Mouse (Mus musculus) midbrain, embryonic 12.5 days (tissue): Measurements from ENCODE around the gene Ube3c. TPM values are rescaled to one million over a fixed set of nuclear protein-coding genes. Genes with fewer than 3 reads are reported as not detected.
"Not testable (repeated sequence)": the region's sequence is repeated elsewhere in the genome, so short reads cannot be mapped to it uniquely, and the experiment has no call there.

ENCODE experiments used
- ATAC-seq: fragments of 200-750 bp; cut with Nextera tagmentation; 2 replicates; pipeline ENCODE4 v1.8.0; 2017; ENCODE audit warnings: low read depth, moderate TSS enrichment, moderate library complexity; ENCODE audit not compliant: low FRiP score
- H3K27ac ChIP-seq: fragments of 300-500 bp; sonication (generic); replicated peaks from 2 replicates; pipeline ENCODE4 v1.5.1; 2016; ENCODE audit warnings: mild to moderate bottlenecking
- H3K27me3 ChIP-seq: fragments of 300-500 bp; sonication (generic); 2 replicates; pipeline ENCODE4 v1.6.1; 2016; ENCODE audit warnings: mild to moderate bottlenecking
- H3K36me3 ChIP-seq: fragments of 300-500 bp; sonication (generic); 2 replicates; pipeline ENCODE4 v1.6.1; 2016
- H3K4me1 ChIP-seq: fragments of 300-500 bp; sonication (generic); 2 replicates; pipeline ENCODE4 v1.6.1; 2016
- H3K4me2 ChIP-seq: fragments of 300-500 bp; sonication (generic); replicated peaks from 2 replicates; pipeline ENCODE4 v1.6.1; 2016; ENCODE audit warnings: mild to moderate bottlenecking, moderate library complexity
- H3K4me3 ChIP-seq: fragments of 300-500 bp; sonication (generic); 2 replicates; pipeline ENCODE4 v1.5.1; 2016; ENCODE audit warnings: mild to moderate bottlenecking
- H3K9ac ChIP-seq: fragments of 300-500 bp; sonication (generic); replicated peaks from 2 replicates; pipeline ENCODE4 v1.6.1; 2016; ENCODE audit warnings: mild to moderate bottlenecking, moderate library complexity
- H3K9me3 ChIP-seq: fragments of 300-500 bp; sonication (generic); 2 replicates; pipeline ENCODE4 v1.6.1; 2016; ENCODE audit warnings: mild to moderate bottlenecking
- WGBS: fragments of 180-500 bp; shearing (Covaris S2); methylation state at CpG from one replicate; pipeline ENCODE4 v1.1.7; 2016; 5-methylcytosine and 5-hydroxymethylcytosine counted together
- polyA plus RNA-seq: library from polyadenylated mRNA; unstranded; fragments of >200 nt; fragmentation: Nextera tagmentation; extraction: Ambion mirVana; gene quantifications from 2 replicates; pipeline ENCODE4 v1.2.1, GENCODE M21; 2016

The Ube3c gene
- 43.6 and 47.6 TPM in 2 replicates for polyA plus RNA-seq

GRCm38 (mm10) chr5:29568848-29569377 is at the start of gene Ube3c:
Ube3c (plus strand) TSS chr5:29569242.
- H3K4me3 ChIP-seq, result peak within 1 kb of the TSS; percentile 83
- H3K36me3 ChIP-seq, result no peaks in the 10 kb centered on the region; the same call in 1 of the 2 replicates
- ATAC-seq, result peak; percentile 97
- H3K27me3 ChIP-seq, result no peaks in the 10 kb centered on the region
- under 1% methylated on average over 72 of the region's 72 CpGs for WGBS
- H3K9me3 ChIP-seq, result no peaks in the 10 kb centered on the region
- H3K4me2 ChIP-seq, result peak within 1 kb of the TSS; percentile 88
- H3K4me1 ChIP-seq, result peaks cover 14% of the 10 kb centered on the region
- peak within 1 kb of the TSS; percentile 86 for H3K9ac ChIP-seq
- peak within 1 kb of the TSS; percentile 92 for H3K27ac ChIP-seq

- no peak overlapping the region for H3K9ac ChIP-seq
- H3K9me3 ChIP-seq, result no peaks in the 10 kb centered on the region
- 85% methylated on average over 5 of the region's 5 CpGs for WGBS
- H3K4me1 ChIP-seq, result no peaks in the 10 kb centered on the region
- no peak for ATAC-seq
- H3K4me2 ChIP-seq, result no peak overlapping the region
- no peaks in the 10 kb centered on the region for H3K36me3 ChIP-seq
- H3K27me3 ChIP-seq, result no peaks in the 10 kb centered on the region
- H3K27ac ChIP-seq, result no peak overlapping the region
- no peak overlapping the region for H3K4me3 ChIP-seq
Observed at GRCm38 (mm10) chr5:29560111-29560510, 8.9 kb upstream of the Ube3c start.

GRCm38 (mm10) chr5:29560667-29561066 is 8.4 kb upstream of the Ube3c start:
- H3K27me3 ChIP-seq, result no peaks in the 10 kb centered on the region
- no peaks in the 10 kb centered on the region for H3K36me3 ChIP-seq
- no peak overlapping the region for H3K4me3 ChIP-seq
- WGBS, result 79% methylated on average over 2 of the region's 2 CpGs
- no peaks in the 10 kb centered on the region for H3K4me1 ChIP-seq
- no peak for ATAC-seq
- H3K27ac ChIP-seq, result no peak overlapping the region
- H3K4me2 ChIP-seq, result no peak overlapping the region
- H3K9me3 ChIP-seq, result no peaks in the 10 kb centered on the region
- no peak overlapping the region for H3K9ac ChIP-seq

- peak overlapping the region; percentile 88 for H3K4me2 ChIP-seq
- no peaks in the 10 kb centered on the region for H3K27me3 ChIP-seq
- ATAC-seq, result peak; percentile 65
- H3K4me1 ChIP-seq, result peaks cover 14% of the 10 kb centered on the region
- no peaks in the 10 kb centered on the region; the same call in 1 of the 2 replicates for H3K36me3 ChIP-seq
- H3K4me3 ChIP-seq, result peak overlapping the region; percentile 83
- H3K9me3 ChIP-seq, result no peaks in the 10 kb centered on the region
- H3K27ac ChIP-seq, result peak overlapping the region; percentile 92
- peak overlapping the region; percentile 86 for H3K9ac ChIP-seq
- 2% methylated on average over 58 of the region's 67 CpGs for WGBS
Observed at GRCm38 (mm10) chr5:29569378-29570280, 587 bp downstream of the Ube3c start.

- not testable (repeated sequence) for H3K27me3 ChIP-seq, ATAC-seq, H3K4me2 ChIP-seq, H3K9me3 ChIP-seq, H3K36me3 ChIP-seq, H3K27ac ChIP-seq, H3K4me3 ChIP-seq, H3K9ac ChIP-seq
- H3K4me1 ChIP-seq, result peaks cover 14% of the 10 kb centered on the region
- 85% methylated on average over 11 of the region's 11 CpGs for WGBS
Observed at GRCm38 (mm10) chr5:29574286-29574685, 5.2 kb downstream of the Ube3c start.

- no peak for ATAC-seq
- Histone ChIP-seq H3K9ac (no peak overlapping the region), H3K4me2 (no peak overlapping the region), H3K27me3 (no peaks in the 10 kb centered on the region), H3K4me3 (no peak overlapping the region), H3K27ac (no peak overlapping the region), H3K36me3 (no peaks in the 10 kb centered on the region; the same call in 1 of the 2 replicates), H3K9me3 (no peaks in the 10 kb centered on the region), H3K4me1 (peaks cover 11% of the 10 kb centered on the region)
- WGBS, result 76% methylated on average over 2 of the region's 2 CpGs
Observed at GRCm38 (mm10) chr5:29575085-29575484, 6.0 kb downstream of the Ube3c start.

- 95% methylated on average over 4 of the region's 4 CpGs for WGBS
- Histone ChIP-seq H3K9me3 (no peaks in the 10 kb centered on the region), H3K4me1 (no peaks in the 10 kb centered on the region), H3K27me3 (no peaks in the 10 kb centered on the region), H3K27ac (no peak overlapping the region), H3K36me3 (peaks cover 4% of the 10 kb centered on the region; the same call in 1 of the 2 replicates), H3K9ac (no peak overlapping the region), H3K4me3 (no peak overlapping the region), H3K4me2 (no peak overlapping the region)
- ATAC-seq, result no peak
Observed at GRCm38 (mm10) chr5:29577795-29578631, 9.0 kb downstream of the Ube3c start.

GRCm38 (mm10) chr5:29583880-29584595 is 15.0 kb downstream of the Ube3c start:
- H3K4me2 ChIP-seq, result no peak overlapping the region
- H3K36me3 ChIP-seq, result peaks cover 4% of the 10 kb centered on the region; the same call in 1 of the 2 replicates
- no peak for ATAC-seq
- no peaks in the 10 kb centered on the region for H3K4me1 ChIP-seq
- H3K9ac ChIP-seq, result no peak overlapping the region
- no peak overlapping the region for H3K27ac ChIP-seq
- 90% methylated on average over 2 of the region's 2 CpGs for WGBS
- H3K9me3 ChIP-seq, result no peaks in the 10 kb centered on the region
- no peak overlapping the region for H3K4me3 ChIP-seq
- H3K27me3 ChIP-seq, result no peaks in the 10 kb centered on the region

- 96% methylated on average over 7 of the region's 7 CpGs for WGBS
- H3K36me3 ChIP-seq, result peaks cover 61% of the 10 kb centered on the region
- not testable (repeated sequence) for H3K27me3 ChIP-seq, H3K4me3 ChIP-seq, H3K4me1 ChIP-seq, H3K4me2 ChIP-seq, H3K27ac ChIP-seq, H3K9ac ChIP-seq, ATAC-seq
- H3K9me3 ChIP-seq, result peaks cover 13% of the 10 kb centered on the region
Observed at GRCm38 (mm10) chr5:29592161-29592560, 23.1 kb downstream of the Ube3c start.

GRCm38 (mm10) chr5:29606546-29606945 is 37.5 kb downstream of the Ube3c start:
- Histone ChIP-seq H3K4me2 (no peak overlapping the region), H3K4me3 (no peak overlapping the region), H3K9ac (no peak overlapping the region), H3K4me1 (no peaks in the 10 kb centered on the region), H3K27me3 (no peaks in the 10 kb centered on the region), H3K36me3 (peaks cover 69% of the 10 kb centered on the region), H3K9me3 (no peaks in the 10 kb centered on the region), H3K27ac (no peak overlapping the region)
- ATAC-seq, result no peak
- 80% methylated on average over 2 of the region's 2 CpGs for WGBS

- Histone ChIP-seq H3K36me3 (peaks cover 43% of the 10 kb centered on the region), H3K4me2 (no peak overlapping the region), H3K4me3 (no peak overlapping the region), H3K9me3 (no peaks in the 10 kb centered on the region), H3K4me1 (no peaks in the 10 kb centered on the region), H3K27ac (no peak overlapping the region), H3K27me3 (no peaks in the 10 kb centered on the region), H3K9ac (no peak overlapping the region)
- ATAC-seq, result no peak
- WGBS, result 92% methylated on average over 10 of the region's 10 CpGs
Observed at GRCm38 (mm10) chr5:29625610-29626009, 56.6 kb downstream of the Ube3c start.
